Mouse (Mus musculus) urinary bladder, postnatal 14 days (tissue): ENCODE results near the gene Incenp.
"Not testable (repeated sequence)": the region's sequence is repeated elsewhere in the genome, so short reads cannot be mapped to it uniquely, and the experiment has no call there.

Experiments
- DNase-seq: peaks from one replicate; pipeline ENCODE4 v3.0.0; 2021; ENCODE audit warnings: low spot score

The Incenp gene

DNA sequence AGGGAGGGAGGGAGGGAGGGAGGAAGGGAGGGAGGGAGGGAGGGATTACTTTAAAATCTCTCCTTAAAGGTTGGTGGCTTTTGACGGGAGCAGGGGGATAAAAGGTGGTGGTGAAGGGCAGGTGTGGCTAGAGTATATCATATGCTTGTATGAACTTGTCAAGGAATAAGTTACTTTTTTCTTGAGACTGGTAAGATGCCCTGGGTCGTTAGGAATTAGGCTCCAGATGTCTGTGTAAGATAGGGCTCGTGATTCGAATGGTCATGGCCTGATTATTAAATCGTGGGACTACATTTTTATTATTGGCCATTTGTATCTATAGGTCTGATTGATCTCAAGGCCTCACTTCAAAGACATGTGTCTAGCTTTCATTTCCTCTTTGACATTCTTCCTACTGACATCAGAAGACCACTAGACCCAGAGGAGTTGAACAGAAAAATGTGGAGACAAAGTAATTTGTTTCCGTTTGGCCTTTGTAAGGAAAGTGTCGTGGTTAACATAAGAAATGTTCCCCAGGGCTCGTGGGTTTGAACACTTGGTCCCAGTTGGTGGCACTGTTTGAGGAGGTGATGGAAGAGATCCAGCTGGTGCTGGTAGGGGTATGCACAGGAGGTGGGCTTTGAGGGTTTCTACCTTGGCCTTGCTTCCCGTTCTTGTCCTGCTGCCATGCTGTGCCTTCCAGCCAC, 19.0 kb upstream of the Incenp start:
- no peak for DNase-seq

GRCm38 (mm10) chr19:9917727-9918126, 18.4 kb upstream of the Incenp start:
- no peak for DNase-seq

DNA sequence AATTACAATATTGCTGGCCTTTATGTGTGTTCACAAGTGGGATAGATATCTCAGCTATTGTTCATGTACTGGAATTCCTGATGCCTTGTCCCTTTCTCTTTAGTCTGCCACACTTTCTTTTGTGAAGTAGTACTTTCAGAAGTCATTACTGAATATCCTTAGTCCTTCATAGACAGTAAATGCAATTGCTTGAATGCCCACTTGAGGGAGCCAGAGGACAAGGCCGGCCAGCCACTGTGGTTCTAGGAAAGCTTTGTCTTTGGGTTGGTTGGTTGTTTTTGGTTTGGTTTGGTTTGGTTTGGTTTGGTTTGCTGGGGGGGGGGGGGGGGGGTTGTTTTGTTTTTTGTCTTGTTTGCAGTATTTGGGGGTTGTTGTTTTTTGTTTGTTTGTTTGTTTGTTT, 16.6 kb upstream of the Incenp start:
- DNase-seq: peak; percentile 84

GRCm38 (mm10) chr19:9914346-9914745, 15.0 kb upstream of the Incenp start:
- no peak for DNase-seq

DNA sequence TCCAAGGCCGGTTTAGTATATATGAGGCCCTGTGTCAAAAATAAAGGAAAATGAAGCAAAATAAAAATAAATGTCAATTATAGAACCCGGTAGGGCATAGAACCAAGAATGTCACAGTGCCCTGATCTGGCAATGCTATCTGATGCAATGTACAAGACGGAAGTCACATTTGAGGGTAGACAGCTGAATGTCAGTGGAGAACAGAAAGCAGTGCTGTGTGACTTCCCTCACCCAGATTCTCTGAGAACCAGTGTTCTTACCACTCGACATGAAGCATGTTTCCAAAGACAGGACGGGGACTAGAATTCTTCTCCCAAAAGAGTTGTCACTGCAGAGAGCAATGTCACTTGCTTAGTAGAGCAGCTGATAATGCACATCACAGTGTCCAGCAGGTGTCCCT, 14.4 kb upstream of the Incenp start:
- no peak for DNase-seq

DNA sequence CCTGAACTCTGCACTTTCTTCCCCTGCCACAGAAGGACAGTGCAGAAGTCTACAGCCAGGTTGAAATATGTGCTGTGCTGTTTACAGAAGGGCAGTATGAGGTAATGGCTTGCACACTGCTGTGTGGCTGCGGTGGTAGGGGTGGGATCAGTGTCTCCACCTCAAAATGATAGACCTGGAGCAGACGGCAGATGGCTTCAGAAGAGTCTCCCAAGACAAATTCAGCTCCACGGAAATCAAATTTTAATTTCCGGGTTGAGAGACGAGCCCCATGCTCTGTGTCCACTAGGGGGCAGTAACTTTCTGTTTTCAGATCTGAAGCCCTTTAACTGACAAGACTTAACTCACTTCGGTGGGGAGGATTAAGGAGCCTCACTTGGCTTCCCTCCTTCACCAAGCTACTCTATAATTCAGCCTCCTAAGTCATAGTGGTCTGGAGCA, 12.0 kb upstream of the Incenp start:
- DNase-seq: peak; percentile 33

DNA sequence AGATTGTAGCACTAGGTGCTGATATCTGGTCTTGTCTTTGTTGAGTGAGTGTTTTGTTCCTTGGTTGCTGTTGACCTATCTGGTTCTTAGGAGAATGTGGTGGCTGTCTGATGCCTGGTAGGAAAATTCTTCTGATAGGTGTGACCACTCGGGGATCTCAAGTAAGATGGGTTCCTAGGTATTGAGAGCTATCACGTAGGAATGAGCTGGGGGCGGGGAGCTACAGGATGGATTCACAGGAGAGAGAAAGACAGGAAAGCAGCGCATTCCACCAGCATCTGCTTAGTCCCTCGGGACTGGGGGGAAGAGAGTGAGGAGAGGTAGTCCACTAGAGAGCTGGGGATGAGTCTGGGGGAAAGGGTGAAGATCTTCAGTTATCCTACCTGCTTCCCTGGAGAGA, 10.0 kb upstream of the Incenp start:
- no peak for DNase-seq

- DNase-seq: not testable (repeated sequence)
Measured at GRCm38 (mm10) chr19:9900696-9901095, 1.3 kb upstream of the Incenp start.

DNA sequence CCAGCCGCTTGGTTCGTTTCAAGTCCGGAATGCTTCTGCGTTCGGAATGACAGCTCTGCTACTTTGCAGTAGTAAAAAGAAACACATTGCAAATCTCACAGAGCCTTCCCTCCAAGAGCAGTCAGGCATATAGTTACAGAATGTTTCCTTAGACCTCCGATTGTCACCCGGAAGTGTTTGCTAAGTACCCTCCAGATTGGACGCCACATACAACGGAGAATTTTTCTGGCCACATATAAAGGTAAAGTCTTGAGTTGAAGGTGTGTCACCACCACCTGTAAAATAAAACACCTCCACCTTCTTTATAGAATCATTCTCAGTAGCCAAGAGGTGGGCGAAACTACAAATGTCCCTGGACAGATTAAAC, 412 bp upstream of the Incenp start:
- no peak for DNase-seq

DNA sequence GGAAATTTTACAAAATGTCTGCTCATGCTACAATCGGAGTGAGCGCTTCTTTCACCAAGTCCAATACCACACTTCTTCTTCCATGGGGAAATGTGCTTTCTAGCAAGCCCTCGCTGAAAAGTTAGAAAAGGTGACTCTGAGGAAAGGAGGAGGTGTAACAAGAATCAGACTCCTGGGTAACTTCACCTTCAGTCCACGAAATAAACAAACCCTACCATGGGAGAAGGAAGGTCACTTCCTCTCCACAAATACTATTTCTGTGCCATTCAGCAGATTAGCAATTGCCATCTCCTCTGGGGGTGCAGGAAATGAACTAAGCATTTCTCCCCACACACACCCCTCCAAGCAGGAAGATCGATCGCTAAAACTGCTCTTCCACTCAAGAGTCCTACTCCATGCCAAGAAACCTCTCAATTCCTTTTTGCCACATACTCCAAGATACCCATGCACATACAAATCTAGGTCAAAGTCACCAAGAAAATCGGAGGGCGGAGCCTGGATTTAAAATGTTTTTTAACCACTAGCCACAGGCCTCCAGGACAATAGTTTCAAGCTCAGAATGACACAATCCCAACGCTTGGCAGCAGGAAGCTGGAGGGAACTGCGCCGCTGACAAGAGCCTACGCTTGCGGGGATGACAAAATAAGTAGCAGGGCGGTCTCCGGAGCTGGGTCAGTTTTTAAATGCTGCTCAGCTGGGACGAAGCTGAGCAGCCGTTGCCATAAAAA, 848 bp downstream of the Incenp start:
- no peak for DNase-seq

DNA sequence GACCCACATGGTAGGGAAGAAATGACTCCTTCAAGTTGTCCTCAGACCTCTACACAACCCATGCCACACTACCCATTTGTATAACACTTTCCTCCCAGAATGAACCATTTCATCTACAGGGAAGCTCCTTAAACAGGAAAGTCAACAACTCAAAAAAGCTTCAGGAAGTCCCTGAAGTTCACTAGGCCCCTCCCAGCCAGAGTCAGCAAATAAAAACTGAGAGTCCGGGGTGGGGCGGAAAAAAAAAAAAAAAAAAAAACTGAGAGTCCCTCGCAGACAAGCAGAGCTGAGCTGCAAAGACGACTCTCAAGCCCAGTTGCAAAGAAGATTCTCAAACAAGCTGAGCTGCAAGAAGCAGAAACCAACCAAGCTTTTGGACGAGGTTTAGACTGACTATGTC, 3.3 kb downstream of the Incenp start:
- DNase-seq: no peak

DNA sequence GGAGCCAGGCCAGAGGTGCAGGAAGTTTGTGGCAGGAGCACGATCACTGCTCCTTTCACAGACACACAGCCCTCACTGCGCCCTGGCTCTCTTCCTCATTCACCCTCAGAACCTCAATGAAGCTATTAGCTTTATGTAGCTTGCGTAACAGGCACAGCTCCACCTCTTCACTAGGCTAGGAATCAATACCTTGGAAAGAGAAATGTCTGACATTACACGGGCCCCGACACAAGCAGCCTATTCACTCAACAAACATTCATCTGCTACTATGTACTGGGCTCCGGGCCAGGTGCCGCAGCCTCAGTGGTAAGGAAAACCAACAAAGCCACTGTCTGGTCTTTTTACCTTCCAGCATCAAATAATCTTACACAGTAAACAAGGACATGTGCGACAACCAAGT, 12.6 kb downstream of the Incenp start:
- no peak for DNase-seq

DNA sequence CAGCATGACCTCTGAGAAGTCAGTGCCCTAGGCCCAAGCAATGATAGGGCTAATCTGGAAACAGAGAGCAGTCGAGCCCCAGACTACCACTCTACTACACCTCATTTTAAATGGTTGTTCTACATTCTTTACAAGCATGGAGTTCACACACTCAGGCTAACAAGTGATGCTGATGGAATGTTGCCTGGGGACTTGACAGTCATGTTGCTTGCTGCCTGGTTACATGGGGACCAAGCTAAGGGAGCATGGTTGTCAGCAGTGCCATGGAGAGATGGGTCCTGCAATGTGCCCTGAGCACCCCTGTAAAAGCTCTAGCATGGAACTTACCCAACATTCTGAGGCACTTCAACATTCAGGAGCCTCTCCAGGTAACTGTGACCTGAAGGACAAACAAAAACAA, 13.0 kb downstream of the Incenp start:
- no peak for DNase-seq

DNA sequence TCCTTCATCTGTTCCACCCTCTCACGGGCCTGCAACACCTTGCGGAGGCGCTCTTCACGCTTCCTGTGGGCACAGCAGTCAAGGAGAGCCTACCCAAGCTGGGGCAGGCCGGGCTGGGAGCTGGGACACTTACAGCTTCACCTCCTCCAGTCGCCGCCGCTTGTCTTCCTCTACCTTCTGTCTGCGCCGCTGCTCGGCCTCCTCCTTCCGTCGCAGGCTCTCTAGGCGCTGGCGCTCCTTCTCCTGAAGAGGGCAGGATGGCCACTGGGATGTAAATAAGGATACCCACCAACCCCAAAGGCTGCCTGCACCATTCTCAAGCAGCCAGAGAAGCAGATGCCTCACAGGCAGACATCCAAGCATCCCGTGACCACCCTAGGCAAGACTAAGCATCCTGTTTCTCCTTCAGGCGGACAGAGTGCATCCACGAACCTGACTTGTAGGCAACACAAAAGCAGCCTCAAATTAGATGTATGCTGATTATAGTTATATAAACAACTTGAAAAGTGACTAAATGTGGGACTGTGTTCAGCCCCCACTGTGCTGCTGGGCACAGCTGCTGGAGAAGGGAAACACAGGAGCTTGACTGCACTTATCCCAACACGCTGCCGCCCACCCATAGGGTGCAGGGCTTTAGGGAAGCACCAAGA, 21.0 kb downstream of the Incenp start:
- DNase-seq: no peak

GRCm38 (mm10) chr19:9865466-9865865, 33.9 kb downstream of the Incenp start:
- DNase-seq: no peak

GRCm38 (mm10) chr19:9864856-9865255, 34.5 kb downstream of the Incenp start:
- DNase-seq: no peak

- DNase-seq: not testable (repeated sequence)
Measured at GRCm38 (mm10) chr19:9860821-9861220, 38.5 kb downstream of the Incenp start.

DNA sequence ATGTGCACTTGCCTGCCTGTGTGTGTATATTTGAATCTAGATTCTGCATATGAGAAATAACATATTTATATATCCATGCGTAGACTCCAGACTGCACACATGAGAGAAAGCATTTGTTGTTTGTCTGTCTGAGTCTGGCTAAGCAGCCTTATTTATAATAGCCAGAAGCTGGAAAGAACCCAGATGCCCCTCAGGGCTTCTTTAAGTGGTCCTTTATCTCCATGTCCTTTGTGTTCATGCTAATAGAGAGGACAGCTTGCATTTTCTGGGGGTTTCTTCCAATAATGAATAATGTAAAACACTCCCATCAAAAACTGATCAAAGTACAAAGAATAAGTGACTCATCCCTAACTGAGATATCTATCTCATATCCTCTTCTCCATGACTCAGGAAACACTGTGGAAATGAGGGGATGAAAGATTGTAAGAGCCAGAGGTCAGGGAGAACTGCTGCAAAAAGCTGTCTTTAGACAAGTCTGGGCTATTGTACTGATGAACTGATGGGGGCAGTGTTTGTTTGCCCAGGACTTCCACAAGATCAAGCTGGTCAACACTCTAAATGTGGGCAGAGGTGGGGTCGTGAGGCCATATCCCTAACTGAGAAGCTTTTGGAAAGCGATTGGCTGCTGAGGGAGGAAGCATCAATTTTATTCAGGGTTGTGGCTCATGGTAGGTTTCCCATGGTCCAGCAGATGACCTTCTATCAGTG, 49.8 kb downstream of the Incenp start:
- DNase-seq: not testable (repeated sequence)

GRCm38 (mm10) chr19:9847262-9847661, 52.1 kb downstream of the Incenp start, which contains the start of gene Scgb2a2:
TSS of gene Scgb2a2 (plus strand) at chr19:9847562.
- no peak for DNase-seq

- no peak for DNase-seq
Measured at GRCm38 (mm10) chr19:9837341-9837715, 62.0 kb downstream of the Incenp start.

GRCm38 (mm10) chr19:9836581-9837340, 62.6 kb downstream of the Incenp start:
- DNase-seq: peak; percentile 58
